Mouse (Mus musculus) CD4-positive naive resting alpha-beta T cell, adult 76 days (primary cell): ENCODE measurements around the gene Zfp658. TPM values are rescaled to one million over a fixed set of nuclear protein-coding genes. Genes with fewer than 3 reads are reported as not detected.

Source experiments
- total RNA-seq: library from RNA; stranded (reverse); gene quantifications from one replicate; pipeline ENCODE4 v1.2.4, GENCODE M21; 2023

Zfp658 gene
- total RNA-seq: 4.1 TPM

DNA sequence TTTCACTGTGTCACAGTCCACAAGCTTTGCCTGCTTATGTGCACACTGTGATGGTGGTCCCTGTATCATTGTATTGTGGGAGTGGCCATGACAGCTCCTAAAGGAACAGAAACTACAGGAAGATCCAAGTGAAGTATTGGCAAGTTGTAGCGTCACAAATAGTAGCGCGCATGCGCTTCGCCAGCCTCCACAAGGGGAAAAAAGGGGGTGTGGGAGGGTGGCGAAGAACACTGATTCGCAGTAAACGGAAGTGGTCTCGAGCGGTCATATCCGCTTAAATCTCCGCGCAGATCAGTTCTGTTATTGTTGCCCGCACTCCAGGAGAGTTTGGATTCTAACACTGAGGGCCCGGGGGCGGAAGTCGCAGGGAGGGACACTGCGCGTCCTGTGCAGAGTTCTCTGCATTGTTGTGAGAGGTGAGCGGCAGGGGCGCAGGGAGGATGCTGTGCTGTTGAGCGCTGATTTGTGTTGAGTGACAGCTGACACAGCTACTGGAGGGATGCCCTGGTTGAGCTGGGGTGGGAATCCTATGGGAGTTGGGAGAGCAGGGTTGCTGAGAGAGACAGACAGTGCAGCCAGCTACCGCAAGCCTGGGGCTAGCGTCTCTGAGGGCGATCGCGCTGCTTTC lies at the start of gene Zfp658:
Zfp658 (plus strand) TSS at position 251 of the 628 bp plus-strand sequence.

DNA sequence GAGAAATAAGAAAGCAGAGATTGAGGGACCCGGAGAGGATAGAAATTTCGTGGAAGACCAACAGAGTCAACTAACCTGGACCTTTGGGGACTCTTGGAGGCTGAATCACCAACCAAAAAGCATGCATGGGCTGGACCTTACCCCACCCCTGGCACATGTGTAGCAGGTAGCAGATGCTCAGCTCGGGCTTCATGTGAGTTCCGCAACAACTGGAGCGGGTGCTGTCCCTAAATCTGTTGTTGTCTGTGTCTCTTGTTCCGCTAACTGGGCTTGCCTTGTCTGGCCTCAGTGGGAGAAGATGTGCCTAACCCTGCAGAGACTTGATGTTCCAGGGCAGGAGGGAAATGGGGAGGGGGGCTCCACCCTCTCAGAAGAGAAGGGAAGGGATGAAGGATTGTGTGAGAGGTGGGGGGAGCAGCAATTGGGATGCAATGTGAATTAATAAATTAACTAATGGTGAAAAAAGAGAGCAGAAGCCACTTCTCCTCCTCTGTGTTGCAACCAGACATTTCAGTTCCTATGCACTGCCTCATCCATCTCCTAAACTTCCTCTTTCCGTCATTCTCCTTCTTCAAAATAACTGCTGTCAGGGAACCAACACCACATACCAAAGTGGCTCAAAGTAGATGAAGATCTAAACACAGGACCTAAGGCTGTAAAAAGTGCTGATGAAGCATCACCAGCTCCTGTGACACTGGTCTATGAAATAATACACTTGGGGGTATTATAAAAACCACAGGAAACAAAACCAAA lies 17.7 kb upstream of the Zfp658 start, which contains the start of gene Cd33:
Cd33 (minus strand) TSS at position 204 of the 753 bp plus-strand sequence.

DNA sequence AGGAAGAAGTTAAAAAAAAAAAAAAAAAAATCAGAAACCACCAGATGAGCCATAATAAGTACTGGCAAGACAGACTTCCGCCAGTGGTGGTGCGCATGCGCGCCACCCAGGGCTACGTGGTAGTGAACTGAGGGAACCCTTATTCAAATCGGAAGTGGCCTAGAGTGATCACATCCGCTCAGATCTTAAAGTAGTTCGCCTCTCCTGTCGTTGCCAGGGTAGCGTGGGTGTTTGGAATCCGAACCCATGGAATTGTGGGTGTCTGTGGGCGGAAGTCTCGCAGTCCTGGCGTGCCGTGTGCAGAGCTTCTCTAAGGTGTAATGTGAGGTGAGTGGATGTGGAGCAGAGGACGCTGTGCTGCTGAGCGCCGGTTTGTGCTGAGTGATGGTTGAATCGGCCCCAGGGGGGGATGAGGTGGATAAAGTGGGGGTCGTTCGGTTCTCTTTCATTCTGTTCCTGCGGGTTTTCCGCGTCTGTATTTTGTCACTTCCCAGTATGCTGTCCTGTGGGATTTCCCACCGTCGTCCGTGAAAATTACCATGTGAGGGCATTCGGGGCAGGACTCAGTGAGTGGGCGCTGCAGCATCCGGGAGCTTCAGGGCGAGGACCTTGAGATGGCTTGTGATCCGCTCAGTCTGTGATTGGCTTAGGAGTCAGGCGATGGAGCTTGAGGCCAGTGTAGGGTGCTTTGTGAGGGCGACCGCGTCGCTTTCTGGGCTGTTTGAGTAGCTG lies 17.6 kb downstream of the Zfp658 start, which contains the start of gene Zfp719:
Zfp719 (plus strand) TSS at position 171 of the 732 bp plus-strand sequence.

DNA sequence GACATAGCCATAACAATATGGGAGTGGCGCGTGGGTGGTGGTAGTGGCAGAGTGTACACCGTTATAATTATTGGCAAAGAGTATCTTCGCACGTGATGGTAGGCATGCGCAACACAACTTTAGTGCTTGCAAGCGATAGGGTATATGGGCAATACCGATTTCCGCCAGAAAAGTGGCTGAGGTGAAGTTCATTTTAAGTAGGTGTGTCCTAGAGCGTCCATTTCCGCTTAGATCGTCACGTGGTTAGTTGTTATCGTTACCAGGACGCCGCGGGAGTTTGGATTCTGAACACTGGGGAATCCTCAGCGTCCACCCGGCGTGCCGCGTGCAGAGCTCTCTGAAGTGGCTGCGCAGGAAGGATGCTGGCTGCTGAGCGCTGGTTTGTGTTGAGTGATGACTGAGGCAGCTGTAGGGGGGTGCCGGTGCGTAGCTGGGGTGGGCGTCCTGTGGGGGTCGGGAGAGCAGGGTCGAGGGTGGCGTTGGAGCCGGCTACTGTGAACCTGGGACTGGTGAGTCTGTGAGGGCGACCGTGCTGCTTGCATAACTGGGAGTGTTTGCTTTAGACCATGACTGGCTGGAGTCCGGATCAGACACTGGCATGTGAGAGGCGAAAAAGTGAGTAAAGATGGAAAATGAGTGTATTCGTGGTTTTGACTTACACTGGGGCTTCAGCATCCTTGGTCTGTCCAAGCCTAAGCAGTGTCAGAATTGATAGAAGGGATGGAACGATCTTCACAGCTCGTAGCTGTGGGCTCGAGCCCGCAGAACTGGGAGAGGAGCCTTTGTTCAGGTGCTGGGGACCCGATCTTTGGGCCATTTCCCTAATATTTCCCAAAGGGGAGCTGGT lies 45.1 kb downstream of the Zfp658 start, which contains the start of gene Zfp819:
Zfp819 (plus strand) TSS at position 274 of the 847 bp plus-strand sequence.

Other genes starting within 250 kb of the Zfp658 start
- gene Zfp715, start 249.0 kb upstream of the Zfp658 start, total RNA-seq: 27.3 TPM
- 0.73 TPM for gene Siglecf, start 210.9 kb upstream of the Zfp658 start, total RNA-seq
- gene Siglecg, start 154.1 kb upstream of the Zfp658 start, total RNA-seq: 26.6 TPM
- gene Lim2, start 134.6 kb upstream of the Zfp658 start, total RNA-seq: not detected
- gene Nkg7, start 125.2 kb upstream of the Zfp658 start, total RNA-seq: 14.9 TPM
- not detected for gene Cldnd2, start 121.5 kb upstream of the Zfp658 start, total RNA-seq
- 29.9 TPM for gene Etfb, start 118.2 kb upstream of the Zfp658 start, total RNA-seq
- gene Gm45233, start 118.1 kb upstream of the Zfp658 start, total RNA-seq: not detected
- gene Vsig10l, start 99.1 kb upstream of the Zfp658 start, total RNA-seq: 1.3 TPM
- gene Iglon5, start 72.2 kb upstream of the Zfp658 start, total RNA-seq: not detected
- not detected for gene 4931406B18Rik, start 56.3 kb upstream of the Zfp658 start, total RNA-seq
- 1.7 TPM for gene Cd33, start 17.8 kb upstream of the Zfp658 start, total RNA-seq
- 12.8 TPM for gene Zfp719, start 17.4 kb downstream of the Zfp658 start, total RNA-seq
- gene Zfp819, start 44.9 kb downstream of the Zfp658 start, total RNA-seq: not detected
- gene Ceacam18, start 72.5 kb downstream of the Zfp658 start, total RNA-seq: not detected
- gene Siglece, start 97.9 kb downstream of the Zfp658 start, total RNA-seq: 4.0 TPM
- 6.6 TPM for gene Ctu1, start 109.8 kb downstream of the Zfp658 start, total RNA-seq
- gene Klk14, start 128.2 kb downstream of the Zfp658 start, total RNA-seq: not detected
- gene Klk13, start 150.3 kb downstream of the Zfp658 start, total RNA-seq: not detected
- not detected for gene Klk12, start 206.6 kb downstream of the Zfp658 start, total RNA-seq
- gene Klk11, start 212.3 kb downstream of the Zfp658 start, total RNA-seq: not detected
- gene Klk10, start 218.8 kb downstream of the Zfp658 start, total RNA-seq: not detected
- not detected for gene Klk9, start 229.6 kb downstream of the Zfp658 start, total RNA-seq
- 92.4 TPM for gene Klk8, start 235.3 kb downstream of the Zfp658 start, total RNA-seq
- not detected for gene Klk7, start 249.0 kb downstream of the Zfp658 start, total RNA-seq